Mouse (Mus musculus) E14TG2a.4 (cell line): ENCODE data around the gene Nicn1.
"Not testable (repeated sequence)": the region's sequence is repeated elsewhere in the genome, so short reads cannot be mapped to it uniquely, and the experiment has no call there.

Experiments
- H3K27me3 ChIP-seq: 2 replicates; pipeline ENCODE4 v1.6.1; 2014; ENCODE audit warnings: low read length, control low read depth; ENCODE audit not compliant: insufficient read depth
- H3K36me3 ChIP-seq: 2 replicates; pipeline ENCODE4 v1.6.1; 2014; ENCODE audit warnings: low read length, control low read depth; ENCODE audit not compliant: insufficient read depth
- H3K4me1 ChIP-seq: replicated peaks from 2 replicates; pipeline ENCODE4 v1.6.1; 2014; ENCODE audit warnings: low read depth, low read length, control low read depth
- H3K4me3 ChIP-seq: replicated peaks from 2 replicates; pipeline ENCODE4 v1.5.1; 2014; ENCODE audit warnings: mild to moderate bottlenecking, low read length
- H3K9me3 ChIP-seq: 2 replicates; pipeline ENCODE4 v1.6.1; 2014; ENCODE audit warnings: low read length, control low read depth
- CTCF ChIP-seq: conservative IDR thresholded peaks from 2 replicates; pipeline ENCODE4 v1.5.1; 2014; ENCODE audit warnings: low read length
- NANOG ChIP-seq: IDR thresholded peaks from 2 replicates; pipeline ENCODE4 v1.6.1; 2014; ENCODE audit warnings: borderline replicate concordance, low read length, mixed read lengths
- POU5F1 ChIP-seq: IDR thresholded peaks from 2 replicates; pipeline ENCODE4 v1.6.1; 2014; ENCODE audit warnings: low read length, borderline replicate concordance

The Nicn1 gene

GRCm38 (mm10) chr9:108263131-108263681, 27.0 kb upstream of the Nicn1 start:
- Histone ChIP-seq H3K4me1 (peaks cover 85% of the 10 kb centered on the region), H3K27me3 (no peaks in the 10 kb centered on the region), H3K4me3 (peak overlapping the region; percentile 98), H3K36me3 (peaks cover 28% of the 10 kb centered on the region), H3K9me3 (no peaks in the 10 kb centered on the region)
- no peak for TF ChIP-seq POU5F1
- TF ChIP-seq CTCF, result no peak
- TF ChIP-seq NANOG, result no peak

- peak within 1 kb of the TSS; percentile 98 for H3K4me3 ChIP-seq
- H3K9me3 ChIP-seq, result no peaks in the 10 kb centered on the region
- H3K36me3 ChIP-seq, result peaks cover 28% of the 10 kb centered on the region
- no peaks in the 10 kb centered on the region for H3K27me3 ChIP-seq
- TF ChIP-seq CTCF, result no peak
- TF ChIP-seq POU5F1, result no peak
- TF ChIP-seq NANOG, result no peak
- peaks cover 88% of the 10 kb centered on the region for H3K4me1 ChIP-seq
Measured at GRCm38 (mm10) chr9:108263690-108264190, 26.5 kb upstream of the Nicn1 start, which contains the start of gene Dag1. Gene Dag1, minus strand, starts transcription at chr9:108263958.

GRCm38 (mm10) chr9:108264191-108264921, 25.9 kb upstream of the Nicn1 start:
- Histone ChIP-seq H3K36me3 (peaks cover 23% of the 10 kb centered on the region), H3K4me1 (peaks cover 87% of the 10 kb centered on the region), H3K9me3 (no peaks in the 10 kb centered on the region), H3K27me3 (no peaks in the 10 kb centered on the region), H3K4me3 (peak overlapping the region; percentile 98)
- TF ChIP-seq CTCF, result no peak
- TF ChIP-seq NANOG, result no peak
- TF ChIP-seq POU5F1, result no peak

- H3K27me3 ChIP-seq, result no peaks in the 10 kb centered on the region
- TF ChIP-seq NANOG (no peak; the same call in 1 of the 2 replicates), POU5F1 (no peak), CTCF (no peak)
- 0 out of 2 replicates have a peak, but pooled peaks cover 5% of the 10 kb centered on the region for H3K36me3 ChIP-seq
- peaks cover 72% of the 10 kb centered on the region for H3K4me1 ChIP-seq
- no peaks in the 10 kb centered on the region for H3K9me3 ChIP-seq
- H3K4me3 ChIP-seq, result peak overlapping the region; percentile 27
Measured at GRCm38 (mm10) chr9:108266261-108266935, 23.8 kb upstream of the Nicn1 start.

GRCm38 (mm10) chr9:108267691-108268090, 22.5 kb upstream of the Nicn1 start:
- no peaks in the 10 kb centered on the region for H3K27me3 ChIP-seq
- no peak overlapping the region for H3K4me3 ChIP-seq
- H3K9me3 ChIP-seq, result no peaks in the 10 kb centered on the region
- H3K4me1 ChIP-seq, result peaks cover 70% of the 10 kb centered on the region
- no peaks in the 10 kb centered on the region for H3K36me3 ChIP-seq
- TF ChIP-seq POU5F1 (no peak), NANOG (no peak), CTCF (no peak)

GRCm38 (mm10) chr9:108268701-108269100, 21.5 kb upstream of the Nicn1 start:
- H3K27me3 ChIP-seq, H3K36me3 ChIP-seq, H3K9me3 ChIP-seq, H3K4me3 ChIP-seq: not testable (repeated sequence)
- H3K4me1 ChIP-seq, result peaks cover 77% of the 10 kb centered on the region

- no peak overlapping the region for H3K4me3 ChIP-seq
- TF ChIP-seq POU5F1 (no peak), NANOG (no peak), CTCF (no peak)
- H3K27me3 ChIP-seq, result 0 out of 2 replicates have a peak, but pooled peaks cover 3% of the 10 kb centered on the region
- H3K9me3 ChIP-seq, result no peaks in the 10 kb centered on the region
- no peaks in the 10 kb centered on the region for H3K36me3 ChIP-seq
- peaks cover 66% of the 10 kb centered on the region for H3K4me1 ChIP-seq
Measured at GRCm38 (mm10) chr9:108271941-108272340, 18.3 kb upstream of the Nicn1 start.

GRCm38 (mm10) chr9:108272691-108273090, 17.5 kb upstream of the Nicn1 start:
- Histone ChIP-seq H3K4me1 (peaks cover 64% of the 10 kb centered on the region), H3K36me3 (no peaks in the 10 kb centered on the region), H3K4me3 (no peak overlapping the region), H3K27me3 (0 out of 2 replicates have a peak, but pooled peaks cover 3% of the 10 kb centered on the region), H3K9me3 (no peaks in the 10 kb centered on the region)
- no peak for TF ChIP-seq POU5F1
- no peak for TF ChIP-seq NANOG
- TF ChIP-seq CTCF, result no peak
